Mouse (Mus musculus) heart, adult 2 months (tissue): Measurements from ENCODE around the gene Meis1.

ENCODE experiments used
- CTCF ChIP-seq: fragments of 200-600 bp; IDR thresholded peaks from 2 replicates; pipeline ENCODE4 v1.8.1; 2022; ENCODE audit warnings: antibody characterized with exemption, mild to moderate bottlenecking, moderate library complexity
- EP300 ChIP-seq: fragments of 200-500 bp; IDR thresholded peaks from 2 replicates; pipeline ENCODE4 v1.6.1; 2011; ENCODE audit warnings: low read depth, low read length, control low read depth; ENCODE audit not compliant: insufficient read depth
- POLR2A ChIP-seq: fragments of 200-500 bp; IDR thresholded peaks from 2 replicates; pipeline ENCODE4 v1.6.1; 2011; ENCODE audit warnings: mild to moderate bottlenecking, low read depth, low read length, control low read depth; ENCODE audit not compliant: insufficient read depth

DNA sequence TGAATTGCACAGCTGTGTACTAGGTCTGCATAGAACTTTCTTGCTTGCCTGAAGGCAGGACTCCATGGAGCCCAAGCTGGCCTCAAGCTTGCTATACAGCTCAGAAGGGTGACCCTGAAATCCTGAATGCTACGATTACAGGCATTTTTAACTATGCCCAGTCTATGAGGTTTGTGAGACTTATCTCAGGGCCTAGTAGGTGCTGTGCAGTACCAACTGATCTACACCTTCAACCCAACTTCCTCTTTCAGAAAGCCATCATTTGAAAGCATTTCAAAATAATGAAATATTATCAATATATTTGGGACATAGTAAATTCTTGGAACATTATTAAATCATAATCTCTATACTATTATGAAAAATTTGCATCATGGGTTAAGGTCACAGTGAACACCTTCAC lies 130.1 kb downstream of the Meis1 start:
- TF ChIP-seq EP300 = no peak
- no peak for TF ChIP-seq POLR2A
- no peak for TF ChIP-seq CTCF
